Mouse (Mus musculus): ENCODE results near the gene Prss50.

Prss50 gene

GRCm38 (mm10) chr9:110902271-110902670, 44.5 kb downstream of the Prss50 start:
- no peak for TF ChIP-seq CTCF (conservative IDR thresholded peaks at IDR 0.05; ENCODE audit: low read length)
- Histone ChIP-seq H3K36me3 (ENCODE audit: insufficient read depth, low read length) (peaks cover 25% of the 10 kb centered on the region), H3K27me3 (ENCODE audit: insufficient read depth, low read length) (peaks cover 9% of the 10 kb centered on the region; the same call in 1 of the 2 replicates), H3K9me3 (ENCODE audit: low read length) (peaks cover 15% of the 10 kb centered on the region), H3K4me1 (replicated peaks; ENCODE audit: low read depth, low read length) (0 out of 2 replicates have a peak, but pooled peaks cover 6% of the 10 kb centered on the region), H3K4me3 (replicated peaks; ENCODE audit: low read length) (no peak overlapping the region)

- H3K4me3 ChIP-seq (replicated peaks; ENCODE audit: low read length) = no peak overlapping the region
- peaks cover 9% of the 10 kb centered on the region; the same call in 1 of the 2 replicates for H3K27me3 ChIP-seq (ENCODE audit: insufficient read depth, low read length)
- no peaks in the 10 kb centered on the region for H3K36me3 ChIP-seq (ENCODE audit: insufficient read depth, low read length)
- H3K4me1 ChIP-seq (replicated peaks; ENCODE audit: low read depth, low read length) = 0 out of 2 replicates have a peak, but pooled peaks cover under 1% of the 10 kb centered on the region
- TF ChIP-seq NANOG (IDR thresholded peaks at IDR 0.05; ENCODE audit: borderline replicate concordance, low read length) = no peak
- TF ChIP-seq POU5F1 (IDR thresholded peaks at IDR 0.05; ENCODE audit: borderline replicate concordance, low read length) = no peak
- no peak for TF ChIP-seq CTCF (conservative IDR thresholded peaks at IDR 0.05; ENCODE audit: low read length)
- peaks cover 25% of the 10 kb centered on the region for H3K9me3 ChIP-seq (ENCODE audit: low read length)
Measured at GRCm38 (mm10) chr9:110907201-110907837, 49.6 kb downstream of the Prss50 start.

- H3K4me3 ChIP-seq (replicated peaks; ENCODE audit: low read length) = no peak overlapping the region
- H3K27me3 ChIP-seq (ENCODE audit: insufficient read depth, low read length) = peaks cover 9% of the 10 kb centered on the region; the same call in 1 of the 2 replicates
- 0 out of 2 replicates have a peak, but pooled peaks cover 3% of the 10 kb centered on the region for H3K4me1 ChIP-seq (replicated peaks; ENCODE audit: low read depth, low read length)
- H3K36me3 ChIP-seq (ENCODE audit: insufficient read depth, low read length) = no peaks in the 10 kb centered on the region
- H3K9me3 ChIP-seq (ENCODE audit: low read length) = peaks cover 25% of the 10 kb centered on the region
- TF ChIP-seq CTCF (conservative IDR thresholded peaks at IDR 0.05; ENCODE audit: low read length) (no peak), NANOG (IDR thresholded peaks at IDR 0.05; ENCODE audit: borderline replicate concordance, low read length) (no peak)
Measured at GRCm38 (mm10) chr9:110907838-110908630, 50.3 kb downstream of the Prss50 start.

DNA sequence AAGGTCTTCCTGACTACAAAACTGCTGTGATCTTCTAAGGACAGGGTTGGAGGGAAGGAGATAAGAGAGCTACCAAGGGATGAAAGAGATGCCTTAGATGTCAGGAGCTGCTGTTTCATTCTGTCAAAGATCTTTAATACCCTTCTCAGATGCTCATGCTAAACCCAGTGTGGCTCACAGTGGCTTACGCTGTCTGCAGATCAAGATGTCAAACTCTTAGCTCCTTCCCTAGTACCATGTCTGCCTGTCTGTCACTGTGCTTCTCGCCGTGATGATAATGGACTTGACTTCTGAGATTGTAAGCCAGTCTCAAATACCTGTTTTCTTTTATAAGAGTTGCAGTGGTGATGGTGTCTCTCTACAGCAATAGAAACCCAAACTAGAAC, 50.9 kb downstream of the Prss50 start:
- Histone ChIP-seq H3K27me3 (ENCODE audit: insufficient read depth, low read length) (peaks cover 7% of the 10 kb centered on the region; the same call in 1 of the 2 replicates), H3K4me1 (replicated peaks; ENCODE audit: low read depth, low read length) (0 out of 2 replicates have a peak, but pooled peaks cover 3% of the 10 kb centered on the region), H3K4me3 (replicated peaks; ENCODE audit: low read length) (no peak overlapping the region), H3K9me3 (ENCODE audit: low read length) (peaks cover 25% of the 10 kb centered on the region), H3K36me3 (ENCODE audit: insufficient read depth, low read length) (no peaks in the 10 kb centered on the region)
- TF ChIP-seq CTCF (conservative IDR thresholded peaks at IDR 0.05; ENCODE audit: low read length) (no peak), NANOG (IDR thresholded peaks at IDR 0.05; ENCODE audit: borderline replicate concordance, low read length) (no peak), POU5F1 (IDR thresholded peaks at IDR 0.05; ENCODE audit: borderline replicate concordance, low read length) (no peak)

DNA sequence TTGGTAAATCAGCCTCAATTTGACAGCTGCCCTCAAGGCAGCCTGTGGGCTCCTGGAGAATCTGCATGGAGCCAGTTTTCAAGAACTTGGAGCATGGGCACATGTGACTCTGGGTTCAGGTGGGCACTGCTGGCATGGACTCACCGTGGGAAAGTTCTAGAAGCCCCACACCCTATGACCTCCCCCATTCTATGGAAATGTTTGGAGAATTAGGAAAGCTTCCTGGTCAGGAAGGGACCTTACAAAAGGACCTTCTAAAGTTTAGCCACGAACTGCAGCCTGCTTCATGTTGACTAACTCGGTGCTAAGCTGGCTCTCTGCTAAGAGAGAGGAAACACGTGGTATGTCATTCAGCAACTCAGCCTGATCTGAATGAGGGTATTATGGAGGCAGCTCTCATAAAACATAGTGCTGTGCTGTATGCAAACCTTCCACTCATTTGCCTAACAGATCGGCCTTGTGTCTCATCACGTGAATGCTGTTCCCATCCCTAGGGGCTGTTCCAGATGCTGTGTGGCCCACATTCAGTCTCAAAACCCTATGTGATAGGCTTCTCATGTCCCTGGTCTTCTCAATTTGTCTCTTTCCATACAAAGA, 51.7 kb downstream of the Prss50 start:
- 0 out of 2 replicates have a peak, but pooled peaks cover 2% of the 10 kb centered on the region for H3K27me3 ChIP-seq (ENCODE audit: insufficient read depth, low read length)
- TF ChIP-seq POU5F1 (IDR thresholded peaks at IDR 0.05; ENCODE audit: borderline replicate concordance, low read length) (no peak), NANOG (IDR thresholded peaks at IDR 0.05; ENCODE audit: borderline replicate concordance, low read length) (no peak), CTCF (conservative IDR thresholded peaks at IDR 0.05; ENCODE audit: low read length) (no peak)

More for the DNA sequence above, 51.7 kb downstream of the Prss50 start:
- peaks cover 4% of the 10 kb centered on the region for H3K4me1 ChIP-seq (replicated peaks; ENCODE audit: low read depth, low read length)
- peaks cover 25% of the 10 kb centered on the region for H3K9me3 ChIP-seq (ENCODE audit: low read length)
- no peaks in the 10 kb centered on the region for H3K36me3 ChIP-seq (ENCODE audit: insufficient read depth, low read length)
- H3K4me3 ChIP-seq (replicated peaks; ENCODE audit: low read length) = no peak overlapping the region

All from E14TG2a.4 (cell line).